Mouse (Mus musculus): Measurements from ENCODE around the gene Hormad2.

Gene Hormad2

DNA sequence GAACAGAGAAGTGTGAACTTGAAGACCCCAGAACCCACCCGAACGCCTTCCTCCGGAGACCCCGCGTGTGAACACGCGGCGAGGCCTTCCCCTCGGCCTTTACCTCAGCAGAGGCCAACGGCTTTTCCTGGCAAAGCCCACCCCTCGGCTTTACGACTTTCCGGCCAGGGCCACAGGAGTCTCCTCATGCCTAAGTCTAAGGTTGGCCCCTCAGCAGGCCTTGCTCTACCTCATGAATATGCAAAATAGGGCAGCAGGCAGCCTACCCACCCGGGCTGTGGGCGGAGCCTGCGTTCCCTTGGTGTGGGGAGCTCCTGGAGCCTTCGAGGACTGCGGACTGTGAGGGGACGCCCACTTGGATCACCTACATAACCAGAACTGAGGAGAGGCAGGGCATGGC is at the start of gene Hormad2:
Gene Hormad2 (minus strand): TSS at position 128 of the 400 bp plus-strand sequence.
- no peak for DNase-seq (ENCODE audit: low read depth in 2 of 2, low spot score in 2 of 2)

DNA sequence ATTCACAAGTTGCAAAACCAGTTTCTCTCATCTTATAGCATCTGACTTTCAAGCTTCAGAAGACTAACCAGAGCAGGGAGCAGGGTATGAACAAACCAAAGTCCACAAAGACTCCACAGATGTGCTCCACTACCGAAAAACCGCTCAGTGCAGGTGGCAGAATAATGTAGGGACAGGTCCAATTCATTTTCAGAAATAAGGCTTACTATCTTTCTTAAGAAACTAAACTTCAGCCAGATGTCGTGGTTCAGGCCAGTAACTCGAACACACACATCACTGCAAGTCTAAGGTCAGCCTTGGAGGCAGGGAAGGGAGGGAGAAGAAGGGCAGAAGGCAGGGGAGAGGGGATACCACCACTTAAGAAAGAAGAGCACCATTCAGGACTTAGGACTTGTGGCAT is 48.3 kb upstream of the Hormad2 start:
- no peak for DNase-seq (ENCODE audit: low read depth in 2 of 2, low spot score in 2 of 2)

DNA sequence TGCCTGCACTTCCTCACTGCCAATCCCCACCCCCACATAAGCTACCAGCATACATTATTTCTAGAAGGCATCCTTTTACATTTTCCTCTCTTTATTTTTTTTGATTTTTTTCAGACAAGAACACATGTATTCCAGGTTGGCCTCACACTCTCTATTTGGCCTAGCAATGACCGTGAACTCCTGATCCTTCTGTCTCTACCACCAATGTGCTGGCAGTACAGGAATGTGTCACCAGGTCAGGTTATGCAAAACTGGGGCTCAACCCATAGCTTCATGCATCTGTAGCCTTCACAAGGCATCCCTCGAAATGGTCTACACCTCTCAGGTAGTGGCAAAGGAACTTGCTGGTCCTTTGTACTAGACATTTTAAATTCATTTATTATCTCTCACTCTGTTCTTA is 47.9 kb upstream of the Hormad2 start:
- DNase-seq (ENCODE audit: low read depth in 2 of 2, low spot score in 2 of 2) = no peak

DNA sequence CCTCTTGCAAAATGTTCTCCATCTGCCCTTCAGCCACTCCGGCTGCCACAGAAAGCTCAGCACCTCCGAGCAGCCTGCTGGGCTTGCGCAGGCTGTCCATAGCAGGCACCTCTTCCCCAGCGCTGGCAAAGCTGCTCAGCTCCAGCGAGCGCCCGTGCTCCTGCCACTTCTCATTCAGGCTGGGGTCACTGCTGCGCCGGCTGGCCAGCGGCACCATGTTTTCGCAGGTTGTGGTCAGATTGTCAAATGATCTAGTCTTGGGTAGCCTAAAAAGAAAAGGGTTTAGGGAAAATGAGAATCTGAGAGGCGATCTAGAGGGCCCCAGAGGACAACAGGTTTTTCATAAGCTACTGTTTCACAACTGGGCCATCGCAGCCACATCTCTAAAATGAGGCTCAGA is 47.5 kb upstream of the Hormad2 start:
- DNase-seq (ENCODE audit: low read depth in 2 of 2, low spot score in 2 of 2) = no peak

DNA sequence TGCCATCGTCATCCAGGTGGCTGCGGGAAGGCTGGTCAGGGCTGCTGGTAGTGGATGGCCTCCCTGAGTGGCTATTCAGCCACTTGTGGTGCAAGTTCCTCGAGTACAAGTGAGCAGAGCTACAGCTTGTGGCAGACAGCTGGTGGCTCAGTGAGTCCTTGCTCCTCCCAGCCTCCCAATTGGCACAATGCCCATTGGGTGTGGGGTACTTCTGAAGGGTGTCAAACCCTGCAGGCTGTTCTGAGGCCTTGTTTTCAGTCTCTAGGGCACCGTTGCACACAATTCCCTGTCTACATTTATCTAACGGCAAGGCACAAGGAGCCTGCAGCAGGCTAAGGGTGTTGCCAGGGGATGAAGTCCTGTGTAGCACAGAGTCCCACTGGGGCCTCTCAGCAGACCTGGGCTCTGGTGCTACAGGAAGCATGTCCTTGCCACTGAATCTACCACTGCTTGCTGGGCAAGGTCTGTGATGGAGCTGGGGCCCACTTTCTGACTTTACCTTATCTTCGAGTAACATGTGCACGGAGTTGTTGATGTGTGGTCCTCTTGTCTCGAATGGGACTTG is 46.6 kb upstream of the Hormad2 start:
- no peak for DNase-seq (ENCODE audit: low read depth in 2 of 2, low spot score in 2 of 2)

DNA sequence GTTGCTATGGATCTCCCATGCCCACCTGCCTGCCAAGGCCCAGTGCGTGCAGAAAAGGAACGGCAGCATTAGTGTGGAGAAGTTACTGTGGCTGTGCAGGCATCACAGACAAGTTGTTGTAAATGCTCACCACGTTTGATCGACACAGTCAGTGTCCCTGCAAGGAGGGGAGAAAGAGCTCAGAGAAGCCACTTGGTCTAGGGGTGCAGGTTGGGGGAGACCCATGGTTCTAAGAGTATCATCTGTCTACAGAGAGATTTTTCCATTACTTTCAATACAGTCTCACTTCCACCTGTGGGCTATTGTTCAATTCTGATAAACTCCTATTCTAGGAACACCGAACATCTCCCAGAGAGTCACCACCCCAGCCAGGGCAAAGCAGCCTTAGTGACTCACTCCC is 43.6 kb upstream of the Hormad2 start:
- no peak for DNase-seq (ENCODE audit: low read depth in 2 of 2, low spot score in 2 of 2)

DNA sequence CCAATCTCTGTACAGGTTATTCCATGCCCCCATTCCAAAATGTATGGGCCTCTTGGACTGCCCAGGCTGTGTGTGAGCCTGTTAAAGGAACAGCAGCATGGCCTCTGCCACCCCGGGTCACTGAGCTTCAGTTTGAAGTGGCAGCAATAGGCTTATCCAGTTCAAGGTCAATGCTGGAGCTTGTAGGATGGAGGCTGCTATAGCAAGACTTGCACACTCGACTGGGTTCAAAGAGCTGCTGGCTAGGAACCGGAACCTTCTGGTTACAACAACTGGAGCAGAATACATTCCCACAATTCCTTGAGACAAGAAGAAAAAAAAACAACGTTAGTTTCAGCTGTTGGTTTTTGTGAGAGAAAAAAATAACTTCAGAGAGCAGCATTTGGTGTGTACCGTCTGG is 41.7 kb upstream of the Hormad2 start:
- no peak for DNase-seq (ENCODE audit: low read depth in 2 of 2, low spot score in 2 of 2)

DNA sequence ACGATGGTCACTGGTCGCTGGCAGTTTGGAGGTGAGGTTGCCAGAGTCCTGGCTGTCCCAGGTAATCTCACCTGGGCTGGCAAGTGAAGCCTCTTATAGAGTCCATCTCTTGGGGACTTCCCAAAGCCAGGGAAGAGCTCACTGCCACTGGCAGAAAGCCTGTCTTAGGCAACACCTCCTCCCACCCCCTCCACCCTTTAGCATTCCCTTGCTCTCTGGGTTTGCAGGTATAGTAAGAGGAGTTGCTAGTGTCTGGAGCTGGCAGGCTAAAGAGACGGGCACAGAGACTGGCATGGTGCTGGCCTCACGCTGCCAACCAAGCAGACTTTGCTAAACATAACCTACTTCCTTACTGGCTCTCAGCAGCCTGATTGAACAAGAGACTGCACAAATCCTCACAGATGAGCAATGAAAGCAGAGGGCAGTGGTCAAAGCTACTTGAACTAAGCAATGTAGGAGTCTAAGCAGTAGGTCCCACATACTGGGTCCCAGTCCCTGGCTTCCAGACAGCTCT is 35.3 kb upstream of the Hormad2 start:
- no peak for DNase-seq (ENCODE audit: low read depth in 2 of 2, low spot score in 2 of 2)

DNA sequence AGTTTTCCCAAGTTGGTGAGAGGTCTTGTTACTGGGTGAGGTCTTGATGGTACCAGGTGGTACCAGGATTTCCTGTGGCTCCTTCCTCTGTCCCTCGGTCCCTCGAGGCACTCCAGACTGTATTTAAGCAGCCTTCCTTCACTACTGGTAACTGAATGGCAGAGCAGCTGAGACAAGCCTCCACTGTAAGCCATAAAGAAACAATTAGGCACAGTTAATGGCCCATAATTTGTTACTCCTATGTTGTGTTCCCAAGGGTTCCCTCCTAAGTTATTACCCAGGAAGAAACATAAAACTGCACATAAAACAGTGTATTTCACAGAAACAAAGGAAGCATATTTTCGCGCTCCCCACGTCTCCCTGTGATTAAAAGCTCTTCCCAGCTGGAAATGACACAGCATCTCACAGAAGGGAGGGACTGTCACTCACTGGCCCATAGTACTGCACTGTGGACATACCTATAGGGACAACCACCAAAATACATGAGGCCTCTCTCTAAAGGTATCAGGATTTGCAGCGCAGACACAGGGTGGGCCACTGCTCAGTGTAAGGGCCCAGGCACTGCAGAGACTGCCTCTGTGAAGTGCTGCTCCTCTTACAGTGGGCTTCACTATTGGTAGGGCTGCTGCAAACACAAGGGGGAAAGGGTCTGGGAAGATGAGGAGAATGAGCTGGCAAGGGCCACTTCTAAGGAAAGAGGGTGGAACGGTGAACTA is 31.7 kb upstream of the Hormad2 start:
- DNase-seq (ENCODE audit: low read depth in 2 of 2, low spot score in 2 of 2) = no peak

DNA sequence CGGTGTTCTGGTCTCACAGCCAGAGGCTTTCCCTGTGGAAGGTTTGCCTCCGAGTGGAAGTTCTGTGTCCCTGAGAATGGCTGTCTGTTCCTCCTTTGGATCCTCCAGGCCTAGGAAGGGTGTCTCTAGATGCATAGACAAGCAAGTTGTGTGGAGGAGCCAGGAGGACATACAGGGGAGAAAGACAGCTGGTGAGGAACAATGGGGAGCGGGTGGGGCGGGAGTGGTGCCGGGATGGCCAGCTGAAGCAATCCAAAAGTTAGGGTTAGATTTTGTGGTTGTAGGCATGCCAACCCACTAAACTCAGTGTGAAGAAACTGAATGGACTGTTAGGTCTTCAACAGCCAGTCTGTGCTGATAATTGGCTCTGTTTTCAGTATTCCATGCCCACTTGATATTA is 30.8 kb upstream of the Hormad2 start:
- no peak for DNase-seq (ENCODE audit: low read depth in 2 of 2, low spot score in 2 of 2)

DNA sequence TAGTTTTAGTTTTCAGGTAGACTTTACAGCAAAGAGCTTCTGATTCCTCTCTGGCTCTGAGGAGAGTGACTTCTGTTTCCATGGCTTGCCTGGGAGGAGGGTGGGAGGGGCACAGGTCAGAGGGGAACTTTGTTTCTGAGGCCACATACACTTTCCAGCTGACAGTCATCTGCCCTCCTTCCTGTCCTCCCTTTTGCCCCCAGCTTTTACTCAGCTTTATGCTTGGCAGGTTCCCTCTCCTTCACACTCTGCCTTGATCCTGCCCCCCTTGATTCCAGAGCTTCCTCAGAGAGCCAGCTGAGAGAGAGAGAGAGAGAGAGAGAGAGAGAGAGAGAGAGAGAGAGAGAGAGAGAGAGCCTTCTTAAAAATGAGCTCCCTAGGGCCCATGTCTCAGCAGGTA is 30.3 kb upstream of the Hormad2 start:
- DNase-seq (ENCODE audit: low read depth in 2 of 2, low spot score in 2 of 2) = no peak

DNA sequence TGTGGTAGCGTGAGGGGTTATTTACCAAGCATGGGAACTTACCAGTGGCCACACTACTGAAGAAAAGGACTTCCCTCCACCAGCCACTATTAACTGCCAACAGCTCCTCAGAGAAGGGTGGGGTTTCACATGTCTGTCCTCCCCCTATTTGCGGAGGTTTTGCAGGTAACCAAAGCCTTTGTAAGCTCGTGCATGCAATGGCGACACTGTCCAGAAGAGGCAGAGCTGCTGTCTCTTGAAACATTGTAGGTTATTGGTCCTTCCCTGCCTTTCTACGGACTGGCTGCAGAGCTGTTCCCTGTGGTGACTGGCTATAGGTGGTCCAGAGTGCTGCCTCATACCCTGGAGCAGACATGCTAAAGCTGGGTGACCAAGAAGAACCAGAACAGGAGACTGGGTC is 28.2 kb upstream of the Hormad2 start:
- no peak for DNase-seq (ENCODE audit: low read depth in 2 of 2, low spot score in 2 of 2)

DNA sequence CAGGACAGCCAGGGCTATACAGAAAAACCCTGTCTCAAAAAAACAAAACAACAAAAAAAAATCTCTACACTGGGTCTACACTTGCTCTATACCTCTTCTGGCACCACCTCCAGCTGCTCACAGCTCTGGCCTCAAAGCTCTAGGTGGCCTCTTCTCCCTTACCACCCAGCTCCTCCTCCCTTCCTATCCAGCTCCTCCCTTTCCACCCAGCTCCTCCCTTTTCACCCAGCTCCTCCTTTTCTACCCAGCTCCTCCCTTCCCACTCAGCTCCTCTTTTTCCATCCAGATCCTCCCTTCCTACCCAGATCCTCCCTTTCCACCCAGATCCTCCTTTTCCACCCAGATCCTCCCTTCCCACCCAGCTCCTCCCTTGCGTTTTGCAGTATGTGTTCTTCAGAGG is 26.5 kb upstream of the Hormad2 start:
- DNase-seq (ENCODE audit: low read depth in 2 of 2, low spot score in 2 of 2) = no peak

DNA sequence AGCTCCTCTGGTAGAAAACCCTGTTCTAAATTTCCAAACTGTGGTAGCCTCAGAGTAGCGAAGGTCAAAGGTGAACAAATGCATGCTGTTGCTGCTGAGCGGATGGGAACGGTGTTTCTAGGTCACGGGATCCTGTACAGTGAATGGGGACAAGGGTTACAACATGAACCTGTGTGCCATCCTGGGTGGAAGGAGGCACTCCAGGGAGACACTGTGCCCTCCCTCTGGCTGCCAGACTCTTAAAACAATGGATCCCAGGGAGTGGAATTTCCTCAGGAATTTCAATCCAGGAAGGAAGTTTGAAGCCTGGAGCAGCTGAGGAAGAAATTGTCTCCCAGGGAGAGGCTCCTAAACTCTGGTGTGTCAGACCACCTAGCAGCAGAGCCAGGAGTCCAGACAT is 25.3 kb upstream of the Hormad2 start:
- DNase-seq (ENCODE audit: low read depth in 2 of 2, low spot score in 2 of 2) = no peak

DNA sequence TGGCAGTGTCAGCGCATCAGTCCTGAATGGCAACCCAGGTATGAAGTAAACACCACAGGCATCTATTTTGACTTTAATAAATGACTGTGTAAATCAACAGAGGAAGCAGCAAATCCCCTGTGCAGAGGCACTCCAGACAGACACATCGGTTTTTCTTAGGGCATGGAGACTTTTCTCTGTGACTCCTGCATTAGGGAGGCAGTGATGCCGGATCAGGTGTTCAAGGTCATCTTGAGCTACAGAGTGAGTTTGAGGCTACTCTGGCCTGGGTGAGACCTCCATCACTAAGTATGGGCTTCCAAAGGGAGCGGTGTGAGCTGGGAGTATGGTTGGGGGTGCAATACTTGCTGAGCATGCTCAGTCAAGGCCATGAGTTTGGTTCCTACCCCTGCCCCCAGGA is 23.7 kb upstream of the Hormad2 start:
- no peak for DNase-seq (ENCODE audit: low read depth in 2 of 2, low spot score in 2 of 2)

DNA sequence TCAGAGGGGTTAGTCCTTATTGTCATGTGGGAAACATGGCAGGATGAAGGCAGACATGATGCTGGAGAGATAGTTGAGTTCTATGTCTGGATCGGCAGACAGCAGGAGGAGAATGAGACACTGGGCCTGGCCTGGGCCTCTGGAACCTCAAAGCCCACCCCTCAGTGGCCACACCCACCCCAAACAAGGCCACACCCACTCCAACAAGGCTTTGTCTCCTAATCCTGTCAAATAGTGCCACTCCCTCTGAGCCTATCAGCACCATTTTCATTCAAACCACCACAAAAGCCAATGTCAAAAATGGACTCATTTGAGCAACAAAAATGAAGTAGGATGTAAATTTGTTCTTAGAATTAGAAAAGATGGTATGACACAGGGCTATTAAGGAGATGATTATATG is 23.3 kb upstream of the Hormad2 start:
- DNase-seq (ENCODE audit: low read depth in 2 of 2, low spot score in 2 of 2) = no peak

DNA sequence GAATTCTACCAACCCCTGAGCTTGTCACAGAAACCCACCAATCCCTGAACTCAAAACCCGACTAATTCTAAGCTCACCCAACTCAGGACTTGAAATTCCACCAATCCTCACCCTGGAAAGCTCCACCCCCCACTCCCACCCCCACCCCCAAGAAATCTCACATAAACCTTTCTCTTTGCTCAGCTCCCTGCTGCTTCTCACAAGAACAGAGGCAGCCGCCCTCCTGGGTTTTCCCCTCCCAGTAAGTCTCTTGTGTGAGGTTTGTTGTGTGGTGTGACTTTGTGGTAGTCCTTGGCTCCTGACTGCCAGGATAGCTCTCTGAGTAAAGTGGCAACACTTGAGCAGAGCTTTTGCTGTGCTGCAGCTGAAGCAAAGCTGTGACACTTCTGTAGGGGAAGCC is 22.0 kb upstream of the Hormad2 start:
- no peak for DNase-seq (ENCODE audit: low read depth in 2 of 2, low spot score in 2 of 2)

DNA sequence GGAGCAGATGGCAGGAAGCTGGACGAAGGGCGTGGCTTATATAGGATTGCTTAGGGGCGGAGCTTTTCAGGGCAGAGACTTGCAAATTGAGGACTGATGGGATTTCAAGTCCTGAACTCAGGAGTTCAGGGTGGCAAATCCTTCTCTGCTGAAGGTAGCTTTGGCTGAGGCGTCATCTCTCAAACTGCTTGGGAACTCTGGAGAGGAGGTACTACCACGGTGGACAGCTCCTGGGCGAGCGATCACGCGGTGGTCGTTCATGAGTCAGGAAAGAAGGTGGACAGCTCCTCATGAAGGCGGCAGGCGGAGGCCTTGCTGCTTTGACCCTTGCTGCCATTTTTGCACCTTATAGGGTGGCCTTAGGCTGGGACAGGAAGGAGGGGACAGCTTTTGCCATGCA is 20.2 kb upstream of the Hormad2 start:
- no peak for DNase-seq (ENCODE audit: low read depth in 2 of 2, low spot score in 2 of 2)

DNA sequence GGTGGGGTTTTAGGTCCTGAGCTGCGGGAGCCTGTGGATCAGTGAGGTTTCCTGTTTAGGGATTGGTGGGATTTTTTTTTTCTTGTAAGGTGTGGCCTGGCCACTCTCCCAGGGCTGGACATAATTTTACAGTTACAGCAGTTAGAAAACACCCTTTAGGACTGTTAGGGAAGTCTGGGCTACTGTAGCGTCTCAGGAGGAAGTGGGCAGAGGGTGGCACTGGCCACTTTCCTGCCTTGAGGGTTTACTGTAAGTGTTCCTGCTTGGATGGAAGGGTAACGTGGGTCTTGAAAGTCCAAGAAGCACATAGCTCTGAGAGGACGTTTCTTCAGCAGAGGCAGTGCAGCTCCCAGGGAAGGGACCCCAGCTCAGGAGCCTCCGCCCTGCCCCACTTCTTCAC is 19.7 kb upstream of the Hormad2 start:
- no peak for DNase-seq (ENCODE audit: low read depth in 2 of 2, low spot score in 2 of 2)

DNA sequence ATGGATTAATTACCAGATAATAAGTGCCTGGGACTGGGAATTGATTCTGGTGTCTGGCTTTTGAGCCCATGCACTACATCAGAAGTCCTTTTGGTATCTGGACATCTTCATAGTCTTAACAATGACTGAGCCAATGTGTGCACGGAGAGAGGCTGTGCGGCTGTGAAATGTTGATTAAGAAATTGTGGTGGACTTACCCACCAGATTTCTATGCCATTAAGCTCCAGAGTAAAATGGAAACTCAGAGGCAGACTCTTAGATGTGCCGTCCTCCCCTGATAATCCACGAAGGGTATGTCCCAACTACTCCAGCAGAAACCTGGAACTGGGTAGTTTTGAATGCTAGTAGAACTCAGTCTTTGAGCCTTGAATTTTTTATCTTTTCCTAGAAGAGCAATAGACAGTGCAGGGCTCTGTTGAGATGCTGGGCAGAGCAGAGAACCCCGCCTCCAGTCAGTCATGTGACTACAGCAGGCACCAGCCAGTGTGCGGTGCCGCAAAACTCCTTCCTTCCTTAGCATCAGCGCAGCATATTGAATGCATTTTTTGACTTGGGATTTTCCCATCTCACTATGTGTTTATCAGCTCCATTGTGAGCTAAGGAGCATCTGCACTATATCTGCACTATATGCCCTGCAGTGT is 14.1 kb upstream of the Hormad2 start:
- no peak for DNase-seq (ENCODE audit: low read depth in 2 of 2, low spot score in 2 of 2)

DNA sequence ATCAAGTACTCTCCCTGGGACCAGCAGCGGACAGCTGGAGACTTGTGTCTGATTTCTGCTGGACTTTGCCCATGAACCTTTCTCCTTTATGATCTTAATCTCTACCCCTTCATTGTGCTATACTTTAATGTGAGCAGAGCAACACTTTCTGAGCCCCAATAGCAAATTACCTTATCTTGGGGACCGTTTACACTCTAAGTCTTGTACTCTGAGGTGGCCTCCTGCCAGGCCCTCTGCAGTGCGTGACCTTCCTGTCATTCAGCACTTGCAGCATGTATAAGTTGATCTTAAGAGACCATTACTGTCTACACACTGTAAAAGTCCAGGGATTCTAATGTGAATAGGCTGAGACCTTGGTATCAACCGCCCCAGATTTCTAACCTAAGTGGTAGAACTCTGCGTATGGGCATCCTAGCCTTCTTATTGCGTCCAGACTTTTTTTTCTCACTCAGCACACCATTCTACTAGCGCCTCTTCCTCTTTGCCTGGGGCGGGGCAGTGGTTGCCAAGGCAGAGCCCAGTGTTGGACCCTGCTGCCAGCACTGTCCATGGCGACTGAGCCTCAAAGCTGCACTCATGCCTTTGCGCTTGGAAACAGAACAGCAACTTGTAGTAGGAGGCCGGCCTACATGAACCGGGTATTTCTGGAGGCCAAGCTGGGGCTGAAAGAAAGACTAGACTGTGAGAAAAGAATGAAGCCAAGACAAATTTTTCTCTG is 11.7 kb upstream of the Hormad2 start:
- DNase-seq (ENCODE audit: low read depth in 2 of 2, low spot score in 2 of 2) = no peak

DNA sequence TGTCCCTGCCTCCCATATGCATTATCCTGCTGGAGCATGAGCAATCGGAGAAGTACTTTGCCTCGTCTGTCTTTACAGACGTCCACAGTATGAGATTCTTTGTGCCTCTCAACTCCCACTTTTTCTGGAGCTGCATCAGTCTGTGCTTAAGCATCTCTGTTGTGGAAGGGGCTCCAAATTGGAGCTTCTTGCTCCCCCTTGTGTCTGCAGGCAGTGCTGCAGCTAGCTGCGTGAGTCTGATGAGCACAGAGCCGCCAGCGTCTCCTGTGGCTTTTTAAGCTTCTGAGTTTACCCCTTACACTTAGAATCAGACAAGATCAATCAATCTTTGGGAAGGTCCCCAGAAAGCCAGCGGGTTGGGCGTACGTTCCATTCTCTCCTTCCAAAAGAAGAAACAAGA is 10.2 kb upstream of the Hormad2 start:
- DNase-seq (ENCODE audit: low read depth in 2 of 2, low spot score in 2 of 2) = peak; percentile 32 to 58
